Mouse (Mus musculus) A20 (cell line): Measurements from ENCODE around the gene Atp6v1b1.
"Not testable (repeated sequence)": the region's sequence is repeated elsewhere in the genome, so short reads cannot be mapped to it uniquely, and the experiment has no call there.

Experiments used
- DNase-seq: peaks from one replicate; pipeline ENCODE4 v3.0.0-alpha.2; 2011; ENCODE audit warnings: low read depth, low spot score

The Atp6v1b1 gene

DNA sequence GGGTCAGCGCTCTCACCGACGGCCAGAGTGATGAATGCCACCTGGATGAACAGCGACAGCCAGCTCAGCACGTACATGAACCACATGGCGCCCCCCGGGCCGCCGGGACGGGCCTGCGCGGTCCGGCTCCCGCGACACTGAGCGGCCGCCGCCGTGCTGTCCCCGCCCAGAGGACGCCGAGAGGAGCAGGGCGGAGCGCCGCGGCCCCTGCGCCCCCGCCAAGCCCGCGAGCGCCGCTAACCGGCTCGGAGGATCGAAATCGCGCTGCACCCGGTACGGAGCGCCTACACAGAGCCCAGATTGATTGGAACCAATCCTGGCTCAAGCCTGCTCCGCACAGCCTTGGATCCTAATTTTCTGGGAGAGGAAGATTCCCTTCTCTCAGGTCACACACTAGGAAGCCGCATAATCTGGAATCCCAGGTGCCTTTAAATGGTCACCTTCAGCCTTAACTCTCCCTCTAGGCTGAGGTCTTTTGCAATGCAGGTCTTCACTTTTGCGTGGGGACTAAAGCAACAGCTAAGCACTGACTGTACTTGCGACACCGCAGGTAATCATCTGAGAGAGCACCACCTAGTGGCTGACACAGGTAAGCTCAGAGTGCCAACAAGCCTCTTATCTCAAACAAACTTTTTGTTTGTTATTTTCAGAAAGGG lies 33.0 kb downstream of the Atp6v1b1 start, which contains the start of gene Tex261:
TSS of gene Tex261 (minus strand) at position 176 of the 656 bp plus-strand sequence.
- DNase-seq, result peak; percentile 85

- no peak for DNase-seq
These were observed 35.5 kb downstream of the Atp6v1b1 start for GRCm38 (mm10) chr6:83778306-83778705.

GRCm38 (mm10) chr6:83779026-83779425 lies 36.2 kb downstream of the Atp6v1b1 start:
- peak; percentile 40 for DNase-seq

DNA sequence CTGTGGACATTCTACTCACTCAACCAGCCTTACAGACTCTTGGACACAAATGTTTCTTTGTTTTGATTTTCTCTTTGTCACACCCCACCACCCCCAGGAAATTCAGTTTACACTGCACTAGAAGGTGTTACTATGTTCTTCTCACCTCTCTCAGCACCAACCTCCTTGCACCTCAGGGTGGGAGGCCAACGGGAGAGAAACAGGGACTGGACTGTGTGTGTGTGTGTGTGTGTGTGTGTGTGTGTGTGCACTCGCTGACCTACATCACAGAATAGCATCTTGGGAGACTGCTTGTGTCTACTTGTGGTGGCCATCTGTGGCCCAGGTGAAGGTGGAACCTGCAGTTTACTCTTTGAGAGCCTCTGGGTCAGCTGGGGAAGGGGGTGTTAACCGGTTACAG lies 43.6 kb downstream of the Atp6v1b1 start:
- DNase-seq, result no peak

DNA sequence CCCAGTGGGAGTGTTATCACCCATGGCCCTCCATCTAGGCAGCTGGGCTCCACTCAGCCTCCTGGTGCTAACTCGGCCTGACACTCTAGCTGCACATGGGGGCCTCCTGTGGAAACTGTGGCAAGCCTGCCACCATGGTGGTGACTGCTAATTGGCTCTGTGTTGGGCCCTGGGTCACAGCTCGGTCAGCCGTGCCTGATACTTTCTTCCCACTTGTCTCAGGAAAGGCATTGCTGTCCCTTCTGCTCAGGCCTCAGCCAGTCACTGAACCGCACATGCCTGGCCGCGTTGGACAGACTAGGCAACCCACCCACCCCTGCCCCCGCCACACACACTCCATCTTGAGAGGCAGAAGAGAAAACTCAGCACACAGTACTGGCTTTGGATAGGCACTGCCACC lies 45.8 kb downstream of the Atp6v1b1 start:
- no peak for DNase-seq

- not testable (repeated sequence) for DNase-seq
These were observed 47.7 kb downstream of the Atp6v1b1 start for GRCm38 (mm10) chr6:83790533-83790932.

DNA sequence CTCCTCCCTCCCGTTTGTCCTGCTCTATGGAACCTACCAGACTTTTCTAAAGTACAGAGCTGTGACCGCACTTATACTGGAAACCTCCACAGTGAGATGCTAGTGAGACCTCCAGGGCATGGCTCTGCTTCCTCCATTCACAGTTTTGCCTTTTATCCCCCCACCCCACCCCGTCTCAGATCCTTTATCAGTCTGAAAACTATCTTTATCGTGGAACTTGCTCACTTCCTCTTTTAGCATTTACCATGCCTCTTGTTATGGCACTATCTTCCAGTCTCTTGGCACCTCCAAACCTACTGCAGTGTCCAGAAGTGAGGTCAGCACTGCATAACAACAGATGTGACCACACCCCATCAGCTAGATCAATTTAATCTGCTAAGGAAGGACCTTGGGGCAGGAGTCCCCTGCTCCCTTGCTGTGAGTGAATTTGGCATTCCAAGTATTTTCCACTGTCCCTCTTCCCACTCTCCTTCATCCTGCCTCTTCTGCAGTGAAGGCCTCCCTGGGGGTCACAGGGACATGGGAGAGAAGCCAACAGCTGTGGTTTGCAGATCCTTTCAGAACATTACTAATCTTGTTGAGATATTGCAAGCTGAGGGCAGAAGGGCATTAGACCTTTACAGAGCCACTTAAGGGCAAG lies 48.6 kb downstream of the Atp6v1b1 start:
- peak; percentile 21 for DNase-seq

- DNase-seq, result peak; percentile 88
These were observed 52.0 kb downstream of the Atp6v1b1 start, which contains the start of gene Nagk for GRCm38 (mm10) chr6:83794760-83795296. TSS of gene Nagk (plus strand) at chr6:83794982.

DNA sequence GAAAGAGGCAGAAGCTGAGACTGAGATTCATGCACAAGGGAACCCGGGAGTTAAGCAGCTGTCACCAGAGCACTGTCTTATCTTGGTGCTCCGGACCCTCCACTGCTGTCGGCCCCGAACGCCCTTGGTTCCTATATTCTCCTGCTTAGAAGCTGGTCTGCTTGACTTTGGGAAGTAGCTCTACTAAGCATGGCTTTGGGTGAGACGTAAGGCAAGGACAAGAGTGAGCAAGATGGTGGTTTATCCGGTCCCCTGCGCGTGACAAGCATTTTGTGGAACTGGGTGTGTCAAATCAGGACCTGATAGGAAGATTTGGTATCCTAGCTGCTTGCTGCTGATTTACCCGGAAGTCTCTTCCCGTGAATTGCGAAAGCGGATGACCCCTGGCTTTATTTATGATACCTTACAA lies 52.7 kb downstream of the Atp6v1b1 start:
- no peak for DNase-seq

- DNase-seq, result no peak
These were observed 53.9 kb downstream of the Atp6v1b1 start for GRCm38 (mm10) chr6:83796686-83797085.

DNA sequence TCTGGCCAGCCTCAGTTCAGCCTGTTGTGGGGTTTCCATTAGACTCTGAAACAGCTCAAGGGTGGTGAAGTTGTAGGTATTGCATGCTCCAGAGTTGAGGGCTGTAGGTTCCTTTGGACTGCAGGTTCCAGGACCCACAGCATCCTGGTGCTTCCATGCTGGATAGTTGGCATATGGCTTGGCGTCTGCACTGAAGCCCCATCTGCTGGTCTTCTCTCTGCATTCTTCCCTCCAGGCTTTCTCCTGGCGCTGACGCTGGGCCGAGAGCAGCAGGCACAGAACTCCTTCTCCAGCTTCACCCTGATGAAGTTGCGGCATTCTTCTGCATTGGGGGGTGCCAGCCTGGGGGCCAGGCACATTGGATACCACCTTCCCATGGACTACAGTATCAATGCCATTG lies 59.2 kb downstream of the Atp6v1b1 start:
- no peak for DNase-seq

DNA sequence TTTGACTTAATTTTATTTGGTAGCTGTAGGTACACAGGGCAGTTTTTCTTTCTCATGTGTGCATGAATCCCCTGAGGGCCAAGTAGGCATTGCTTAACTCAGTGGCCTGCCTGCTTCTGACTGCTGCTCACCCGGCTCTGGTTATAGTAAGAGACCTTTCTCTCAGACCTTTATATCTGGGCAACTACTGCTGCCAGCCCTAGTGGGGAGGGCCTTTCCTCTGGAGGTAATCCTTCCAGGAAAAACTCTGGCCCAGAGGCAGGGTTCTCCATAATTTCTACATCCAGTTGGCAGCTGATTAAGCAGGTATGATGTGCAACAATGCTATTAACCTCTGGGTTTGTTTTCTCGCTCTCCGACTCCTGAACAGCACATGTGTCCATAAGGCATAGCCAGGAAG lies 60.1 kb downstream of the Atp6v1b1 start:
- no peak for DNase-seq
